Mouse (Mus musculus): ENCODE results near the gene Eef1a1. TPM values are rescaled to one million over a fixed set of nuclear protein-coding genes. Genes with fewer than 3 reads are reported as not detected.

Gene Eef1a1
- polyA plus RNA-seq, 1 experiment from 2014 or later, result 4,628 TPM

DNA sequence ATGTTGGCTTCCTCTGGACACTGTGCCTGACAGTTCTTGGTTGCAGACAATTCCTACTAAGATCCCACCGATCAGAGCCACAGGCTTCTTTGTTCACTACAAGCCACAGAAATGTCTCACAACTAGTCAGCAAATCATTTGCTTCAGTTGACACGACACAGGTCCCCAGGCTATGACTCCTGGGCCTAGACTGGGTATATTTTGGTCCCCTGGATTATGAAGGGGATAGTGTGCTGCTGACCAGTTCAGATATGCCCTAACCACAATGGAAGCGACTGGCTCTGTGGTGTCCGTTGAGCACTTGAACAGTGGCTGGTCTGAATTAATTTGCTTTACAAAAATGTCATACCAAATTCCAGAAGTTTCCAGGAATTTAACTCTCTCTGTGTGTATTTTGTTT is 25.7 kb upstream of the Eef1a1 start:
- Histone ChIP-seq H3K9me3 (ENCODE audit: control insufficient read depth, low read length) (no peaks in the 10 kb centered on the region), H3K27ac (ENCODE audit: low read depth, low read length) (no peak overlapping the region), H3K36me3 (ENCODE audit: control insufficient read depth, insufficient read depth, low read length) (no peaks in the 10 kb centered on the region), H3K4me2 (no peak overlapping the region), H3K4me1 (ENCODE audit: control insufficient read depth, insufficient read depth, low read length) (no peaks in the 10 kb centered on the region; the same call in 1 of the 2 replicates), H3K4me3 (ENCODE audit: low read depth, low read length) (no peak overlapping the region), H3K27me3 (ENCODE audit: control insufficient read depth, insufficient read depth, low read length) (no peaks in the 10 kb centered on the region), H3K9ac (ENCODE audit: low read length) (no peak overlapping the region)
- 90% methylated on average over 4 of the region's 4 CpGs for WGBS
- ATAC-seq (ENCODE audit: low FRiP score) (no peak), DNase-seq (ENCODE audit: low spot score, missing footprints) (peak; percentile 17)

DNA sequence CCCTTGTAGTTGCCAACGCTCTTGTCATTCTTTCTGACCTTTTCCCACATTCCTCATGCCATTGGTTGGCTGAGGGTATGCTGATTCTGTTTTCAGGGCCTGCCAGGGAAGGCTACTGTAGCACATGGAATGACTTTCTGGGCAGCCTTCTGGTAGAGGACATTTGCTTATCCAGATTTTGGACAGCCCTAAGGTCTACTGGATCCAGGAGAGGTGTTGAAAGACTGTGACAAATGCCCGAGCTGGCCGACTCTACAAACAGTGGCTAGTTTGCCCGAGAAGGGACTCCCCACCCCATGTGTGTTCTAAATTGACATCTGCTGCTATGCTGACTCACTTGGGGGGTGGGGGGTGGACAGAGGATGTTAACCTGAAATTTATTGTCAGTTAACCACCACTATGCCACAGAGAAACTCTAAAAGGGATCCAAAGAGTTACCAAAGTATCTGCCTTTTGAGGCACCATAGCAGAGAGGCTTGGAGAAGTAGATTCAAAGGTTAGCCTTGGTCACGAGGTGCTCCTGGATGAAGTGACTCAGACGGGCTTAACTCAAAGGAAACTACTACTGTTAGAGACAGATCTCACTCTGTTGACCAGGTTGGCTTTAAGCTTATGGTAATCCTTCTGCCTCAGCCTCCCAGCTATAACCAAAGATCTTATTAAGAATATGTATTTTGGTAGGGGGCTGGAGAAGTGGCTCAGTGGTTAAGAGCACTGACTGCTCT is 25.0 kb upstream of the Eef1a1 start:
- no peak overlapping the region for H3K4me2 ChIP-seq
- H3K27ac ChIP-seq (ENCODE audit: low read depth, low read length), result no peak overlapping the region
- no peaks in the 10 kb centered on the region for H3K27me3 ChIP-seq (ENCODE audit: control insufficient read depth, insufficient read depth, low read length)
- no peaks in the 10 kb centered on the region for H3K4me1 ChIP-seq (ENCODE audit: control insufficient read depth, insufficient read depth, low read length)
- WGBS, result 86% methylated on average over 6 of the region's 6 CpGs
- no peak overlapping the region for H3K9ac ChIP-seq (ENCODE audit: low read length)
- H3K36me3 ChIP-seq (ENCODE audit: control insufficient read depth, insufficient read depth, low read length), result no peaks in the 10 kb centered on the region
- no peaks in the 10 kb centered on the region for H3K9me3 ChIP-seq (ENCODE audit: control insufficient read depth, low read length)
- DNase-seq (ENCODE audit: low spot score, missing footprints) (peak; percentile 35), ATAC-seq (ENCODE audit: low FRiP score) (no peak)
- H3K4me3 ChIP-seq (ENCODE audit: low read depth, low read length), result no peak overlapping the region

DNA sequence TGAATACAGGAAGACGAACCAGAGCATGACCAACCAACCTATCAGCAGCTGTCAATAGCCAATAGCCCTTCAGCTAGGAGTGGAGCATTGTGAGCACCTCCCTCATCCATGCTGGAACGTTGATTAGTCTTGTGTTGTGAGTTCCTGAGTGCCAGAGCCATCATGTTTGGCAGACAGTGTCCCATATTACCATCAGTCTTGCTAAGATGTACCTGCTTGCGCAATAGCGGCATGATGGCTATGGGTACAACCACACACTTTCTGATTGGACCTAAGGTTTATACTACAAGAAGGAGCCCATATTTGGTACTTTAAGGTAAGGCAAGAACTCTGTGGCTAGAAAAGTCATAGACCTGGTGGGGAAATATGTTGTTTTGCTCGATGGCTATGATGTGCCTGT is 22.8 kb upstream of the Eef1a1 start:
- Histone ChIP-seq H3K4me2 (no peak overlapping the region), H3K36me3 (ENCODE audit: control insufficient read depth, insufficient read depth, low read length) (no peaks in the 10 kb centered on the region), H3K27ac (ENCODE audit: low read depth, low read length) (no peak overlapping the region), H3K4me3 (ENCODE audit: low read depth, low read length) (no peak overlapping the region), H3K27me3 (ENCODE audit: control insufficient read depth, insufficient read depth, low read length) (no peaks in the 10 kb centered on the region), H3K9me3 (ENCODE audit: control insufficient read depth, low read length) (no peaks in the 10 kb centered on the region), H3K4me1 (ENCODE audit: control insufficient read depth, insufficient read depth, low read length) (no peaks in the 10 kb centered on the region), H3K9ac (ENCODE audit: low read length) (no peak overlapping the region)
- ATAC-seq (ENCODE audit: low FRiP score) (no peak), DNase-seq (ENCODE audit: low spot score, missing footprints) (no peak)
- 89% methylated on average over 5 of the region's 5 CpGs for WGBS

DNA sequence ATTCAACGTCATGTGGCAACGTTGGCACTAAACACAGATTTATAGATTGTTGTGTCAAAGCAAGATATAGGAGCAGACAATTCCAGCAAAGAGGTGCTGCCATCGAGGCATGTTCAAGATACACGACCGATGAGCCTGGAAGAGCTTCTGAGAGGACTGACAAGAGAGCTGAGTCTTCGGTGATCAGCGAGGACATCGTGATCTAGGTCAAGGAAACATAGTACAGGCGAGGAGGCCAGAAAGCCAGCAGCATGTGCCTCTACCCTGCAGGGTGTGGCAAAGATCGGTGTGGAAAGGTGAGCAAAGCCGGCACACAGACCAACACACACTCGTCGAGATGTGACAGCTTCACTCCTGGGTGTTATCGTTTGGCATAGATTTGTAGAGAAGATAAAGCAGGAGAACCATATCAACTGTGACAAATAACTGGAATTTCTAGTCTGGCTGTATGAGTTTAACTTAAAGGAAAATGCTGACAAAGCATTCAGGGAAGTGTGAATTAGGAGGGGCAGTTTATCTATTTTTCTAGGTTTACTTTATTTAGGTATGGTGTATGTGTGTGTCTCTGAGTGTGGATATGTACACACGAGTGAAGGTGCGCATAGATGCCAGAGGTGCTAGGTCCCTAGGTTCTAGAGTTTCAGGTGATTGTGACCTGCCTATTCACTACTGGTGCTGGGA is 19.3 kb upstream of the Eef1a1 start:
- H3K9ac ChIP-seq (ENCODE audit: low read length), result no peak overlapping the region
- DNase-seq (ENCODE audit: low spot score, missing footprints), result peak; percentile 59
- H3K4me3 ChIP-seq (ENCODE audit: low read depth, low read length), result no peak overlapping the region
- 91% methylated on average over 16 of the region's 16 CpGs for WGBS
- no peak overlapping the region for H3K27ac ChIP-seq (ENCODE audit: low read depth, low read length)
- H3K4me1 ChIP-seq (ENCODE audit: control insufficient read depth, insufficient read depth, low read length), result peaks cover 9% of the 10 kb centered on the region
- no peak for ATAC-seq (ENCODE audit: low FRiP score)
- H3K4me2 ChIP-seq, result no peak overlapping the region
- H3K36me3 ChIP-seq (ENCODE audit: control insufficient read depth, insufficient read depth, low read length), result no peaks in the 10 kb centered on the region
- H3K9me3 ChIP-seq (ENCODE audit: control insufficient read depth, low read length), result no peaks in the 10 kb centered on the region
- no peaks in the 10 kb centered on the region for H3K27me3 ChIP-seq (ENCODE audit: control insufficient read depth, insufficient read depth, low read length)

DNA sequence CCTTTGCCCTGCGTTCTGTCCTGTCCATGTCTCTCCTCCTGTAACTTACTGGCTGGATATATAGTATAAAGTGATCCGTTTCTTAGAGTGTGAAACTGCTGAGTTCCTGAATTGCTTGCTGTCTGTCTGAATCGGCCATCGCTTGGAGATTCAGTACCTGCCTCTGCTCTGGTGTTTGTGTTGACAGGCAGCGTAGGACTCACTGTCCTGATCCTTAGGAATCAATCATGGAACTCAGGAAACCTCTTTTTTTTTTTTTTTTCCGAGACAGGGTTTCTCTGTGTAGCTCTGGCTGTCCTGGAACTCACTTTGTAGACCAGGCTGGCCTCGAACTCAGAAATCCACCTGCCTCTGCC is 17.7 kb upstream of the Eef1a1 start:
- Histone ChIP-seq H3K27ac (ENCODE audit: low read depth, low read length) (no peak overlapping the region), H3K9me3 (ENCODE audit: control insufficient read depth, low read length) (no peaks in the 10 kb centered on the region), H3K27me3 (ENCODE audit: control insufficient read depth, insufficient read depth, low read length) (no peaks in the 10 kb centered on the region), H3K4me3 (ENCODE audit: low read depth, low read length) (no peak overlapping the region), H3K36me3 (ENCODE audit: control insufficient read depth, insufficient read depth, low read length) (no peaks in the 10 kb centered on the region), H3K4me1 (ENCODE audit: control insufficient read depth, insufficient read depth, low read length) (peaks cover 17% of the 10 kb centered on the region), H3K9ac (ENCODE audit: low read length) (no peak overlapping the region), H3K4me2 (no peak overlapping the region)
- DNase-seq (ENCODE audit: low spot score, missing footprints), result peak; percentile 70
- 85% methylated on average over 6 of the region's 7 CpGs for WGBS
- ATAC-seq (ENCODE audit: low FRiP score), result no peak

DNA sequence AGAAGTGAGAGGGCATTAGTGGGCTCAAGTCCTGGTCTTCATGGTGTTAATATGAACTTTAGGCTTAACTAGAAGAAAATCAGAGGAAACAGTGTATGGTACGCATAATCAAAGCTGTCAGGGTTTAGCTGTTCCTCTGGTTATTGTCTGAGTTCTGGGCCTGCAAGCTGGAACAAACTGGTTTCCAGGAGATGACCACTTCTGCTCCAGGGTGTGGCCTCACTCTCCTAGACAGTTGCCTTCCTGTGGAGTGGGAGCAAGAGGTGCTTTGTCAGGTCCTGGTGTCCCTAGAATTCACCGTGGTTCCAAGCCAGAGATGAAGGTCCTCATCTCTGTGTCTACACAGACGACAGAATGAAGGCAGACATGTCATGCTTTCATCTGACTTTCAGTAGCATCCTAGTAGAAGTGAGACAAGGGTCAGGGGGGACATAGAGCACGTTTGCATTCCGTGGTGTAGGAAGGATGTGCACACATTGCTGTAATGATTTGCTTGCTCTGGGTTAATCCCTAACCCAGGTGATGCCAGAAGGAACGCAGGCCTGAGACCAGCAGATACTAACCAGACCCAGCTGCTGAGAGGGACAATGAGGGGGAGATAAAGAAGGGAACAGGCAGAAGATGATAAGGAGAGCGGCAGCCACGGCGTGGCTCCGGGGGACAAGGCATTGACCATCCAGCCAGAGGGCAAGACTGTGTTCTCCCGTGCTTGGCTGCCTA is 17.2 kb upstream of the Eef1a1 start:
- WGBS, result 81% methylated on average over 11 of the region's 11 CpGs
- H3K36me3 ChIP-seq (ENCODE audit: control insufficient read depth, insufficient read depth, low read length), result no peaks in the 10 kb centered on the region
- H3K27ac ChIP-seq (ENCODE audit: low read depth, low read length), result no peak overlapping the region
- ATAC-seq (ENCODE audit: low FRiP score) (no peak), DNase-seq (ENCODE audit: low spot score, missing footprints) (no peak)
- peaks cover 17% of the 10 kb centered on the region for H3K4me1 ChIP-seq (ENCODE audit: control insufficient read depth, insufficient read depth, low read length)
- no peaks in the 10 kb centered on the region for H3K27me3 ChIP-seq (ENCODE audit: control insufficient read depth, insufficient read depth, low read length)
- no peak overlapping the region for H3K4me2 ChIP-seq
- no peaks in the 10 kb centered on the region for H3K9me3 ChIP-seq (ENCODE audit: control insufficient read depth, low read length)
- H3K4me3 ChIP-seq (ENCODE audit: low read depth, low read length), result no peak overlapping the region
- H3K9ac ChIP-seq (ENCODE audit: low read length), result no peak overlapping the region

DNA sequence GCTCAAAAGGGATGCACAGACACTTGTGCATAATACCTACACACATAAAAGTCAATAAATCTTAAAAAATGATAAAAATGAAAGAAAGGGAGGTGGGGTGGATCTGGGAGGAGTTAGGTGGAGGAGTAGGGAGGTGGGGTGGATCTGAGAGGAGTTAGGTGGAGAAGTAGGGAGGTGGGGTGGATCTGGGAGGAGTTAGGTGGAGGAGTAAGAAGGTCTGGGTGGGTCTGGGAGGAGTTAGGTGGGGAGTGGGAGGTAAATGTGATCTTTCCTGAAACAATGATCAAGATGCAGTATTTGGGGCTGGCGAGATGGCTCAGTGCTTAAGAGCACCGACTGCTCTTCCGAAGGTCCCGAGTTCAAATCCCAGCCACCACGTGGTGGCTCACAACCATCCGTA is 16.3 kb upstream of the Eef1a1 start:
- H3K36me3 ChIP-seq (ENCODE audit: control insufficient read depth, insufficient read depth, low read length), result no peaks in the 10 kb centered on the region
- H3K27me3 ChIP-seq (ENCODE audit: control insufficient read depth, insufficient read depth, low read length), result no peaks in the 10 kb centered on the region
- WGBS, result 89% methylated on average over 6 of the region's 6 CpGs
- no peak overlapping the region for H3K4me2 ChIP-seq
- H3K27ac ChIP-seq (ENCODE audit: low read depth, low read length), result no peak overlapping the region
- DNase-seq (ENCODE audit: low spot score, missing footprints) (no peak), ATAC-seq (ENCODE audit: low FRiP score) (no peak)
- no peaks in the 10 kb centered on the region for H3K9me3 ChIP-seq (ENCODE audit: control insufficient read depth, low read length)
- H3K4me3 ChIP-seq (ENCODE audit: low read depth, low read length), result no peak overlapping the region
- H3K4me1 ChIP-seq (ENCODE audit: control insufficient read depth, insufficient read depth, low read length), result peaks cover 17% of the 10 kb centered on the region
- no peak overlapping the region for H3K9ac ChIP-seq (ENCODE audit: low read length)

DNA sequence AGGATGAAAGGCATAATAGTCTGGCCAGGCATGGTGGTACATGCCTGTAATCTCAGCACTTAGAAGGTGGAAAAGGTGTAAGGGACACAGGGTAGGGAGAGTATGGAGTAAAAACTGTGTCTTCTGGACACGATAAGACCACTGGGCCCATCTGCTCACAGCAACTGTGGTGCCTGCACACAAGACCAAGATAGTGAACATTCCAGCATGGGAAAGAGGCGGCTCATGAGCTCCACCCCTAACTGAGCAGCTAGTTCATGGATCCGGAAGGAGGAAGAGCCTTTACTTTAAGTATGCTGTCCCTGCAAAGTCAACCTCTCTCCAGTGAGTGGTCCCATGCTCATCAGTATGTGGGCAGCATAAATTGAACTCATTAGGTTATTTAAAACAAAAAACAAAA is 15.7 kb upstream of the Eef1a1 start:
- H3K9ac ChIP-seq (ENCODE audit: low read length), result no peak overlapping the region
- H3K4me1 ChIP-seq (ENCODE audit: control insufficient read depth, insufficient read depth, low read length), result peaks cover 17% of the 10 kb centered on the region
- peak overlapping the region; percentile 85 for H3K27ac ChIP-seq (ENCODE audit: low read depth, low read length)
- H3K4me2 ChIP-seq, result no peak overlapping the region
- ATAC-seq (ENCODE audit: low FRiP score) (no peak), DNase-seq (ENCODE audit: low spot score, missing footprints) (no peak)
- no peaks in the 10 kb centered on the region for H3K36me3 ChIP-seq (ENCODE audit: control insufficient read depth, insufficient read depth, low read length)
- WGBS, result 83% methylated on average over 3 of the region's 3 CpGs
- H3K4me3 ChIP-seq (ENCODE audit: low read depth, low read length), result no peak overlapping the region
- no peaks in the 10 kb centered on the region for H3K27me3 ChIP-seq (ENCODE audit: control insufficient read depth, insufficient read depth, low read length)
- no peaks in the 10 kb centered on the region for H3K9me3 ChIP-seq (ENCODE audit: control insufficient read depth, low read length)

DNA sequence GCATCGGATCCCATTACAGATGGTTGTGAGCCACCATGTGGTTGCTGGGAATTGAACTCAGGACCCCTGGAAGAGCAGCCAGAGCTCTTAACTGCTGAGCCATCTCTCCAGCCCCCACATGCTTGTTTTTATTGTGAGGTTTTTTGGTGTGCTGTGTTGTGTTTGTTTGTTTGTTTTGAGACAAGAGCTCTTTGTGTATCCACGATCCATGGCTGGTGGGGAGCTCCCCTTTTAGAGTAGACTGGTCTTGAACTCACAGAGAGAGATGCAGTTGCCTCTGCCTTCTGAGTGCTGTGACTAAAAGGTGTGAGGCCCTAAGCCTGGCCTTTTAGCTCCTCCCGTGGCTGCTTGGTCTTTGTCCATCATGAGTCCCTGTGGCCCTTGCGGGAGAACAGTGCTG is 15.2 kb upstream of the Eef1a1 start:
- peak; percentile 90 for DNase-seq (ENCODE audit: low spot score, missing footprints)
- Histone ChIP-seq H3K27ac (ENCODE audit: low read depth, low read length) (peak overlapping the region; percentile 85), H3K4me3 (ENCODE audit: low read depth, low read length) (no peak overlapping the region), H3K27me3 (ENCODE audit: control insufficient read depth, insufficient read depth, low read length) (no peaks in the 10 kb centered on the region), H3K4me1 (ENCODE audit: control insufficient read depth, insufficient read depth, low read length) (peaks cover 17% of the 10 kb centered on the region), H3K9me3 (ENCODE audit: control insufficient read depth, low read length) (no peaks in the 10 kb centered on the region), H3K4me2 (no peak overlapping the region), H3K9ac (ENCODE audit: low read length) (no peak overlapping the region), H3K36me3 (ENCODE audit: control insufficient read depth, insufficient read depth, low read length) (no peaks in the 10 kb centered on the region)
- no peak for ATAC-seq (ENCODE audit: low FRiP score)
- WGBS, result 63% methylated on average over 4 of the region's 4 CpGs

Measured in midbrain, embryonic 11.5 days (tissue).